Mouse (Mus musculus): ENCODE measurements at regions not wholly inside any gene's neighbourhood (a gene's known extent, or its start where the extent isn't known, plus 50 kb on each side); places are given as distances from the start of the nearest gene placed in this dataset.
A peak's percentile ranks its signal among the peaks of the same experiment; 100 is the strongest.

GRCm38 (mm10) chr13:52339156-52339555 lies 191.9 kb downstream of the Diras2 start:
- no peak for DNase-seq
- no peak overlapping the region for H3K9ac ChIP-seq
- peak; percentile 36 for ATAC-seq

GRCm38 (mm10) chr13:52341981-52342380 lies 189.1 kb downstream of the Diras2 start:
- 85% methylated on average over 8 of the region's 8 CpGs for WGBS
- no peak for TF ChIP-seq CTCF (IDR thresholded peaks at IDR 0.05; ENCODE audit: low read depth)
- Histone ChIP-seq H3K4me2 (ENCODE audit: low read depth) (no peak overlapping the region), H3K27me3 (ENCODE audit: insufficient read depth, low read length) (no peaks in the 10 kb centered on the region), H3K4me3 (ENCODE audit: low read depth, low read length) (no peak overlapping the region), H3K4me1 (ENCODE audit: insufficient read depth) (peaks cover 8% of the 10 kb centered on the region; the same call in 1 of the 2 replicates), H3K27ac (ENCODE audit: low read depth, low read length) (no peak overlapping the region), H3K9me3 (ENCODE audit: low read length) (no peaks in the 10 kb centered on the region), H3K36me3 (ENCODE audit: insufficient read depth) (no peaks in the 10 kb centered on the region), H3K9ac (no peak overlapping the region)
- ATAC-seq, result no peak
- no peak for DNase-seq

More at GRCm38 (mm10) chr13:52339156-52339555, 191.9 kb downstream of the Diras2 start:
- no peak for TF ChIP-seq CTCF (IDR thresholded peaks at IDR 0.05; ENCODE audit: low read depth)
- H3K36me3 ChIP-seq (ENCODE audit: insufficient read depth), result no peaks in the 10 kb centered on the region
- 46% methylated on average over 10 of the region's 10 CpGs for WGBS
- no peaks in the 10 kb centered on the region for H3K27me3 ChIP-seq (ENCODE audit: insufficient read depth, low read length)
- no peaks in the 10 kb centered on the region for H3K4me1 ChIP-seq (ENCODE audit: insufficient read depth)
- no peaks in the 10 kb centered on the region for H3K9me3 ChIP-seq (ENCODE audit: low read length)
- no peak overlapping the region for H3K27ac ChIP-seq (ENCODE audit: low read depth, low read length)
- no peak overlapping the region for H3K4me2 ChIP-seq (ENCODE audit: low read depth)
- no peak overlapping the region for H3K4me3 ChIP-seq (ENCODE audit: low read depth, low read length)

GRCm38 (mm10) chr13:52344383-52344782 lies 186.7 kb downstream of the Diras2 start:
- no peak overlapping the region for H3K4me2 ChIP-seq (ENCODE audit: low read depth)
- DNase-seq (no peak), ATAC-seq (no peak)
- H3K27ac ChIP-seq (ENCODE audit: low read depth, low read length), result no peak overlapping the region
- H3K9me3 ChIP-seq (ENCODE audit: low read length), result no peaks in the 10 kb centered on the region
- H3K4me1 ChIP-seq (ENCODE audit: insufficient read depth), result peaks cover 8% of the 10 kb centered on the region; the same call in 1 of the 2 replicates
- TF ChIP-seq CTCF (IDR thresholded peaks at IDR 0.05; ENCODE audit: low read depth), result no peak
- no peaks in the 10 kb centered on the region for H3K36me3 ChIP-seq (ENCODE audit: insufficient read depth)
- WGBS, result 90% methylated on average over 2 of the region's 2 CpGs
- no peak overlapping the region for H3K4me3 ChIP-seq (ENCODE audit: low read depth, low read length)
- H3K9ac ChIP-seq, result no peak overlapping the region
- no peaks in the 10 kb centered on the region for H3K27me3 ChIP-seq (ENCODE audit: insufficient read depth, low read length)

GRCm38 (mm10) chr13:52344853-52345252 lies 186.2 kb downstream of the Diras2 start:
- no peaks in the 10 kb centered on the region for H3K36me3 ChIP-seq (ENCODE audit: insufficient read depth)
- H3K4me1 ChIP-seq (ENCODE audit: insufficient read depth), result peaks cover 8% of the 10 kb centered on the region; the same call in 1 of the 2 replicates
- no peaks in the 10 kb centered on the region for H3K27me3 ChIP-seq (ENCODE audit: insufficient read depth, low read length)
- no peak for DNase-seq
- H3K4me3 ChIP-seq (ENCODE audit: low read depth, low read length), result no peak overlapping the region
- WGBS, result 86% methylated on average over 3 of the region's 3 CpGs
- H3K4me2 ChIP-seq (ENCODE audit: low read depth), result no peak overlapping the region
- no peak overlapping the region for H3K9ac ChIP-seq
- TF ChIP-seq CTCF (IDR thresholded peaks at IDR 0.05; ENCODE audit: low read depth), result no peak
- H3K9me3 ChIP-seq (ENCODE audit: low read length), result no peaks in the 10 kb centered on the region
- ATAC-seq, result no peak
- no peak overlapping the region for H3K27ac ChIP-seq (ENCODE audit: low read depth, low read length)

GRCm38 (mm10) chr13:52345375-52346026 lies 185.6 kb downstream of the Diras2 start:
- WGBS, result 39% methylated on average over 13 of the region's 13 CpGs

GRCm38 (mm10) chr13:52346027-52346375 lies 185.1 kb downstream of the Diras2 start:
- Histone ChIP-seq H3K27me3 (ENCODE audit: insufficient read depth, low read length) (no peaks in the 10 kb centered on the region), H3K4me1 (ENCODE audit: insufficient read depth) (peaks cover 8% of the 10 kb centered on the region; the same call in 1 of the 2 replicates), H3K36me3 (ENCODE audit: insufficient read depth) (no peaks in the 10 kb centered on the region), H3K4me2 (ENCODE audit: low read depth) (no peak overlapping the region), H3K9ac (no peak overlapping the region), H3K4me3 (ENCODE audit: low read depth, low read length) (no peak overlapping the region), H3K9me3 (ENCODE audit: low read length) (no peaks in the 10 kb centered on the region), H3K27ac (ENCODE audit: low read depth, low read length) (0 out of 2 replicates have a peak overlapping the region, but pooled peaks have one; percentile 3)
- no peak for TF ChIP-seq CTCF (IDR thresholded peaks at IDR 0.05; ENCODE audit: low read depth)
- 65% methylated on average over 5 of the region's 5 CpGs for WGBS
- DNase-seq (no peak), ATAC-seq (peak; percentile 27; the same call in 1 of the 2 replicates)

More at GRCm38 (mm10) chr13:52345375-52346026, 185.6 kb downstream of the Diras2 start:
- Histone ChIP-seq H3K9me3 (ENCODE audit: low read length) (no peaks in the 10 kb centered on the region), H3K27ac (ENCODE audit: low read depth, low read length) (peak overlapping the region; percentile 3; the same call in 1 of the 2 replicates), H3K27me3 (ENCODE audit: insufficient read depth, low read length) (no peaks in the 10 kb centered on the region), H3K4me3 (ENCODE audit: low read depth, low read length) (no peak overlapping the region), H3K4me1 (ENCODE audit: insufficient read depth) (peaks cover 8% of the 10 kb centered on the region; the same call in 1 of the 2 replicates), H3K4me2 (ENCODE audit: low read depth) (no peak overlapping the region), H3K9ac (no peak overlapping the region), H3K36me3 (ENCODE audit: insufficient read depth) (no peaks in the 10 kb centered on the region)
- no peak for TF ChIP-seq CTCF (IDR thresholded peaks at IDR 0.05; ENCODE audit: low read depth)
- DNase-seq (peak; percentile 33), ATAC-seq (peak; percentile 51)

- DNase-seq (no peak), ATAC-seq (no peak)
- TF ChIP-seq CTCF (IDR thresholded peaks at IDR 0.05; ENCODE audit: low read depth), result no peak
- no peak overlapping the region for H3K9ac ChIP-seq
- no peak overlapping the region for H3K4me2 ChIP-seq (ENCODE audit: low read depth)
- H3K4me1 ChIP-seq (ENCODE audit: insufficient read depth), result peaks cover 8% of the 10 kb centered on the region; the same call in 1 of the 2 replicates
- no peak overlapping the region for H3K27ac ChIP-seq (ENCODE audit: low read depth, low read length)
- H3K36me3 ChIP-seq (ENCODE audit: insufficient read depth), result no peaks in the 10 kb centered on the region
- H3K27me3 ChIP-seq (ENCODE audit: insufficient read depth, low read length), result no peaks in the 10 kb centered on the region
- 38% methylated on average over 2 of the region's 2 CpGs for WGBS
- H3K9me3 ChIP-seq (ENCODE audit: low read length), result no peaks in the 10 kb centered on the region
- no peak overlapping the region for H3K4me3 ChIP-seq (ENCODE audit: low read depth, low read length)
Measured at GRCm38 (mm10) chr13:52347631-52348030, 183.4 kb downstream of the Diras2 start.
